Mouse (Mus musculus) right cerebral cortex, postnatal 10 days (tissue): ENCODE results near the gene Pitpnm1.
"Not testable (repeated sequence)": the region's sequence is repeated elsewhere in the genome, so short reads cannot be mapped to it uniquely, and the experiment has no call there.

ENCODE experiments used
- DNase-seq, 2 experiments: peaks; one replicate each; pipeline ENCODE4 v3.0.0; 2021; ENCODE audit warnings: low spot score in 2 of 2

Pitpnm1 gene

DNA sequence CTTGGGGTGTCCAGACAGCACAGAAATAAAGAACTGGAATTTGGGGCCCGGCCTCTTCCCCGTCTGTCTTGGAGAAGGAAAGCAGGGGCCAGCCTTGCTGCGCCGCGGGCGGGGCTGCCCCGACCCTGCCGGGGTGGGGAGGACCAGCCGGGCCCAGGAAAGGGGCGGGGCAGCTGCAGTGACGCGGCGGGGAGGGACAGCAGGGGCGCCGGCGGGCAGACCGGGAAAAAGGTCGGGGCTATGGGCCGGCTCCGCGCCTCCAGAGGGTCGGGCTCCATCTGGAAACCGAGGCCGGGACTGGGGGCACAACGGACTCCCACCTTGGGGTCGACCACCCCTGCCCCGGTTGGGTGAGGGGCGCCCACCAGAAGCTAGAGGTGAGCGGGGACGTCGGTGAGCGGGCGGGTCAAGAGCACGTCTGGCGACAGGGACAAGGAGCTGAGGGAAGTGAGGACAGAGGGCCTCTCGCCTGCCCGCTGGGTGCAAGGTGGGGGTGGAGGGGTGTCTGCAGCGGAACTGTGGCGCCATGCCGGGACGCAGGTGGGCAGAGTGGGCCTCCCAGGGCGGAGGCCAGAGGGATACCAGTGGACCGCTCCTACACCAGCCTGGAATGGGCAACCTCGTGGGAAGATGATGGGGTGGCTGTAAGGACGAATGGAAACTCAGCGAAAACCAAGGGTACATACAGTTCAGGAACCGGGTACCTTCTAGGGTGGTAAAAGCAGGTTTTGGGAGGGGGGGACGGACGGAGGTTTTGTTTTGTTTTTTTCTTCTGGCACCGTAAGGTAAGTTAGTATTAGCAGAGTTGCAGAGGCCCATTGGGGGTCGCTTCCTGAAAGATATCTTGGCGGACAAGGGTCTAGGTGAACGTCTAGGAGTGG, at the start of gene Pitpnm1:
TSS of gene Pitpnm1 (plus strand) at position 162 of the 881 bp plus-strand sequence.
- DNase-seq, result peak; percentile 59 to 70

DNA sequence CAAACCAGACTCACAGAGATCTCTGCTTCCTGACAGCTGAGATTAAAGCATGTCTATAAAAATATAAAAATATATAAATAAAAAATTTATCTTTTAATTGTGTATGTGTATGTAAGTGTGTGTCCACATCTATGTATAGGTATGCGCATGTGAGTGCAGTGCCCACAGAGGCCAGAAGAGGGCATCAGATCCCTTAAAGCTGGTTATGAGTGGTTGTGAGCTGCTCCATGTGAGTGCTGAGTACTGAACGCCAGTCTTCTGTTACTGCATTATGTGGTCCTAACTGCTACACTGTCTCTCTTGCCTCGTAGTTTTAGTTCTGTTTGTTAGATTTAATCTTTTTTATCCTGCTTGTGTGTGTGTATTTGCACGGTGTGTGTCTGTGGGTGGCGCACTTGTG, 48.8 kb upstream of the Pitpnm1 start:
- no peak for DNase-seq

DNA sequence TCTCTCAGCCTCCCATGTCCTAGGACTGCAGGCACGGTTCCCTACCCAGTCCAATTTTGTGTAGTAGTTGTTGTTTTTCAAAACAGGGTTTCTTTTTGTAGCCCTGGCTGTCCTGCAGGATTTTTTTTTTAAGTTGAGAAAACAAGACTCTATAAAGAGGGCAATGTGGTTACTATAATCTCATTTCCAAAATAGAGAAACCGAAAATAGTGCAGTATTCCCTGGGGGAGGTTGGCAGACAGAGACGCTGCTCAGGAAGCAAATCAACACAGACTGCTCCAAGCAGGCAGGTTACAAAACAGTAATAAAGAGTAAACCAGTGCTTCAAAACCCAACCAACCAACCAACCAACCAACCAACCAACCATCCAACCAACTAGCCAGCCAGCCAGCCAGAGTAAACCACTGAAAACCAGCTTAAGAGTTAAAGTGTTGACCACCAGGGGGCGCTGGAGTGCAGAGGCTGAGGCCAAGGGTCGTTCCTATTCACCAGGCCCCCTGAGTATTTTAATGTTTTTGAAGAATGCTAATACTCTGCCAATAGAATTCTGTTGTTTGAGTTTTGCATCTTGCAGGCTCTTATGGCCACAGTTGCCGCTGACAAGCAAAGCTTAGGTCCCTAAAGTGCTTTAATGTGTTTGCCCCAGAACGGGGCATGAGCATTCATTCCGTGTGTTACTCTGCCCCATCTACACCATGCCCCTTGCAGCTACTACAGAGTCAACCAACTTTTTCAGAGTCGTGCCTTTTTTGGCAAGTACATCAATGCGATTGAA, 47.9 kb upstream of the Pitpnm1 start:
- DNase-seq, result peak in 1 of 2 experiments; percentile 56

DNA sequence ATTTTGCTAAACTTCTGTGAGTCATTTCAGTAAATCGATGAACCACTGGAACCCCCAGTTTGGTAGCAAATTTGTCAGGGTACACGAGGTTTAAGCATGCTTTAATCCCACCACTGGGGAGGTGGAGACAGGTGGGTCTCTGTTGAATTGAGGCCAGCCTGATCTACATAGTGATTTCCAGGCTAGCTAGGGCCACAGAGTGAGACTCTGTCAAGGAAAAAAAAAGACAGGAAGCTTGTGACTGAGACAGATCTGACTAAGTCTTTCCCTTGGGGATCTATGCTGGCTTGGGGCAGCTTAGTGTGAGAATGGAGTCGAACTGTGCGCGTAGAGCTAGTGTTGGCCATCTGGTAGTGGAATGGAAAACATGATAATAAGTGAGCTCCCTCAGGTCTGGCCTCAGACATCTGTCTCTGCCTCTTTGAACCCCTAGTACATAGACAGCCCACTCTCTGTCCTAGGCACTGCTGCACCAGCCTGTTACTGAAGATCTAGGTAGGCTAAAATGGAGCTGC, 47.2 kb upstream of the Pitpnm1 start:
- no peak for DNase-seq

DNA sequence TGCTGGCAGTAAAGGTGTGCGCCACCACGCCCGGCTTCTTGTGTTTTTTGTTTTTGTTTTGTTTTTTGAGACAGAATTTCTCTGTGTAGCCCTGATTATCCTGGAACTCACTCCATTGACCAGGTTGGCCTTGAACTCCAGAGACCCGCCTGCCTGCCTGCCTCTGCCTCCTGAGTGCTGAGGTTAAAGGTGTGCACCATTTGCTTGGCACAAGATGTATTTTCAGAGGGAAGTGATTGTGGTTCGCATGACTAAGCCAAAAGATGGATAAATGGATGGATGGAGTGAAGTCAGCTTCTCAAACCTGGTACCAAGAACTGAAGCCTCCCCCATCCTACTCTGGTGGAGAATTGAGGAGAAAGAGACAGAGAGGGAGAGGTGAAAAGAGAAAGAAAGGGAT, 45.2 kb upstream of the Pitpnm1 start:
- DNase-seq, result no peak

DNA sequence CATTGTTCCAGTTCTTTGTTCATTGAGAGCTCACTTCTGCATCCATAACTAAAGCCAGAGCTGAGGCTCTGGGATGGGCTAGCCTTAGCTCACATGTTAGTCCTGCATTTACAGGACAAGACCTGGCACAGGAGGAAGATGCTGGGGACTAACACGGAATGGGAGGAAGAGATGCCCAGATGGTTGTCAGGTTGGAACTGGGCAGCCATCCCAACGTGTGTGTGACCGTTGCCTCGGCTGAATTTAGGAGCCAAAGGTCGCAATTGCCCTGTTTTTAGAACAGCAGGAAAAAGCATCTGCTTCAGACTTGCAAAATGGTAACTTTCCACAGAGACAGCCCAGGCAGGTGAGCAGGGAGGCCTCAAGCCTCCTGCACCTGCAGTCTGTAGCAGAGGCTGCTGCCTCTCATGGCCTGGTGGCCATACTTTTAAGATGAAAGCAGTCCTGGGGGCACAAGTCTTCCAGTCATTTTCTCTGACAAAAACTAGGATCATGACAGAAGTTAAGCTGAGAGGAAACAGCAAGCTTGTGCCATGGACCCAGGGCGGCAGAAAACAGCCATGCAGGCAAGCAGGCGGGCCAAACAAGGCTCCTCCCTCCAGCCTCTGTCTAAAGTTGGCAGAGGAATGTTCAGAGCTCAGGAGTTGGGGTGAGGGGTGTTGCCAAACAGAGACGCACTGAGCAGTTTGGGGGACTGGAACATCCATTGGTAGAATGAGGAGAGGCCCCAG, 44.4 kb upstream of the Pitpnm1 start:
- DNase-seq, result no peak

DNA sequence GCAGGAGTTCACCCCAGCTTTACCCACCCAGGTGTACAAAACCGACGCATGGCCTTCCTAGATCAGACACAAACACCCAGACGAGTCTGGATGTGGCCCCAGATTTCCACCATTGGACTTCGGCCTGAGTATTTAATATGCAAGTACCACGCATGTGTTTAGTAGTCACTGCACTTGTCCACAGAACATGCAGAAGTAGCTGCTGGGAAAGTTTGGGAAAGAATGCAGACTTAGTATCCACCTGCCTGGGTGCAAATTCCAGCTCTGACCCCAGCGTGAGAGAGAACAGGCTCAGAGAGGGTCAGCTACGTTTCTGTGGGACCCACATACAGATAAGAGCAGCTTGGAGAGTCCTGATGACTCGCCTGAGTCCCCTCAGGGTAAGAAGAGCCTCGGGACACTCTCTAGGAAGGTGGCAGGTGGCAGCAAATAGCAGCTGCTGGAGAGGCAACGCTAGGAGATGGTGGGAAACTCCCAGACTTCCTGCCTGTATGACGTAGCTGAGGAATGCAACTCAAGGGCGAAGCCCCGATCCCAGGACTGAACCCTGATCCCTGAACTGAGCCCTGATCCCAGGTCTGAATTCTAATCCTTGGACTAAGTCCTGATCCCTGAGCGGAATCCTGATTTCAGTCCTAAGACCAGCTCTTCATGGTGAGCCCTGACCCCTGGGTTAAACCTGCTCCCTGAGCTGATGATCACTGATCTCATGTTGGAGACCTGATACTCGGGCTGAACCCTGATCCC, 43.7 kb upstream of the Pitpnm1 start:
- no peak for DNase-seq

DNA sequence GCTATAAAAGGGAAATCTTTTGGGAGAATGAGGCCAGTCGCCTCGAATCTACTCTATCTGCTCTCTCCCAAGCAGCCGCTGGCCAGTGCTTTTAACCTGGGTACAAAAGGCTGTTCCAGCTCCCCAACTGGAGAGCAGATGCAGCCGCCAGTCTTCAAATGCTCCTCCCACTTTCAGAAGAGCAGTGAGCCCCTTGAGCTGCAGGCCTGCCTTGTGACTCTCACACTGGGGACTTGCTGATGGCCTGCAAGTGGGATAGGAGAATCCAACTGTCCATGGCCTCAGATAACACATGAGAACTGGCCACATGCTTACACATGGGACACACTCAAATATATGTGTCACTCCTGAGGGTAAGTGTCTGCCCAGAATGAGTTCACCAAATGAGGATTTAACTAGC, 43.1 kb upstream of the Pitpnm1 start:
- DNase-seq, result no peak

DNA sequence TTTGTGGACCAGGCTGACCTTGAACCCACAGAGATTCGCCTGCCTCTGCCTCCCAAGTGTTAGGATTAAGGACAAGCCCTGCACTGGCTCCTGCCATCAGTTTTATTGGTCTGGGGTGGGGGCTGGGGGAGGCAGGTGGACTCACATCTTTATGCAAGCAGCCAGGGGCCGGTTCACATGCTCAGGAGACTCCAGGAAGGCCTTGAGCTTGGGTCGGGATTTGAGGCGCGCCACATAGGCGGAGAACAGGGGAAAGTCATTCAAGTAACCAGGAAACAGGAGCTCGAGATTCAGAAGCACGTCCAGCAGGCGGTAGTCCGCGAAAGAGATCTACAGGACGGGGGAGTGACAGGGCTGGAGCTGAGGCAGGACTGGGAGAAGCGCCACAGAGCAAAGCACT, 42.4 kb upstream of the Pitpnm1 start:
- DNase-seq, result no peak

DNA sequence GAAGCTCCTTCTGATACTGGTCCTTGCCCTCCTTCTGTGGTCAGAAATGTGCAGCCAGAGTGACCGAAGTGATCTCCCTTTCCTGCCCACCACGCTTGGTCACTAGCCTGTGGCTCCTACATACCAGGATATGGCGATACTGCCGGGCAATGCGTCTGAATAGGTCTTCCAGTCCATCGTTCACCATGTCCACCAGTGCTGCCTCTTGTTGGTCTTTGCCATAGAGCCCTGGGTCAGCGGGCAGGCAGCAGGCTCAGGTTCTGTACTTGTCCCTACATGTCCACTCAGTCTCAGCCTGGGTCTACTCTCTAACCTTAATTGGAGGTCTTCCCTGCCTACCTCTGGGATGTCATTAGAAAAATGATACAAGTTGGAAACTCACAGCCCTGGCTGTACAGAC, 41.8 kb upstream of the Pitpnm1 start:
- no peak for DNase-seq

DNA sequence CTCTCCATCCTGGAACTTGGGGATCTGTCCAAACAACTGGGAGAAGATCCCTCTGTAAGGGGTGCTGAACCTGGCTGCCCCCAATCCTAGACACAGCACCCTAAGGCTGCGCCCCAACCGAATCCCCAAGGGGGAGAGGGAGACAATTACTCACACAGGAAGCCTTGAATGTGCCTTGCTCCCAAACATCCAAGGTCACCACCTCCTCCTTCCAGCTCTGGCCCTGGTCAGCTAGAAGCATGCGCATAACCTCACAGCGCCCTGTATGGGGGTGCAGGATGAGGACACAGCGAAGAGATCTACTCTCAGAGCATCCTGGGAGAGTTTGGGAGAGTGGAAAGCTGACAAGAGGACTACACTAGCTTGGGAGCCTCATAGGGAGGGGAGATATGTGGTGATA, 41.2 kb upstream of the Pitpnm1 start:
- no peak for DNase-seq

DNA sequence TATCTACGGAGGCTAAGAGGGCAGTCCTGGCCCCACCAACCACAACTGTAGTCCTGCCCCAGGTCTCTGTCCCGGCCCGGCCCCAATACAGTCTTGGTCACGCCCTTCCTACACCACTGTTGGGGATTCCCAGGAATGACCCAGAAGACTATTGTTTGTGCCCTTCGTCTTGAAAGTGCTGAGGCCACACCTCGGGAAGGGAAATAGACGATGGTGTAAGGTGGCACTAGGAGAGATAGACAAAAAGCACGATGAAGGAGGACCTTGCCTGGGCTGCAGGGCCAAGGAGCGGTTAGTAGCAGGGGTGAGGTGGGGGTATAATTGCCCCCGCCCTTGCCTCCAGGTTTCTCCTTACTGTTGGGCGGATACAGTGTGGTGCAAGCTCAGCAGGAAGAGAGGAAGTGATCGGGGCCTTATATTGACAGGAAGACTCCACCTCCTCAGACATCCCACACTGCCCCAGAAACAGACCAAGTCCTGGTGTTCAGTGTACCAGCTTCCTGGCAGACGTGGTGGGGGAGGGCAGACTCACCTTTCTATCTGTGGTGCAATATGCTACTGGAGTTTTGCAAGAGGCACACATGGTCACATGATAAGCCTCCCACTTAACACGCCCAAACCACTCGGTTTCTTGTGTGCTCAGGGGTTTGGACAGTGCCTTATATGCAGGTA, 40.6 kb upstream of the Pitpnm1 start, which contains the start of gene Gstp3:
TSS of gene Gstp3 (minus strand) at position 501 of the 672 bp plus-strand sequence.
- DNase-seq, result no peak

DNA sequence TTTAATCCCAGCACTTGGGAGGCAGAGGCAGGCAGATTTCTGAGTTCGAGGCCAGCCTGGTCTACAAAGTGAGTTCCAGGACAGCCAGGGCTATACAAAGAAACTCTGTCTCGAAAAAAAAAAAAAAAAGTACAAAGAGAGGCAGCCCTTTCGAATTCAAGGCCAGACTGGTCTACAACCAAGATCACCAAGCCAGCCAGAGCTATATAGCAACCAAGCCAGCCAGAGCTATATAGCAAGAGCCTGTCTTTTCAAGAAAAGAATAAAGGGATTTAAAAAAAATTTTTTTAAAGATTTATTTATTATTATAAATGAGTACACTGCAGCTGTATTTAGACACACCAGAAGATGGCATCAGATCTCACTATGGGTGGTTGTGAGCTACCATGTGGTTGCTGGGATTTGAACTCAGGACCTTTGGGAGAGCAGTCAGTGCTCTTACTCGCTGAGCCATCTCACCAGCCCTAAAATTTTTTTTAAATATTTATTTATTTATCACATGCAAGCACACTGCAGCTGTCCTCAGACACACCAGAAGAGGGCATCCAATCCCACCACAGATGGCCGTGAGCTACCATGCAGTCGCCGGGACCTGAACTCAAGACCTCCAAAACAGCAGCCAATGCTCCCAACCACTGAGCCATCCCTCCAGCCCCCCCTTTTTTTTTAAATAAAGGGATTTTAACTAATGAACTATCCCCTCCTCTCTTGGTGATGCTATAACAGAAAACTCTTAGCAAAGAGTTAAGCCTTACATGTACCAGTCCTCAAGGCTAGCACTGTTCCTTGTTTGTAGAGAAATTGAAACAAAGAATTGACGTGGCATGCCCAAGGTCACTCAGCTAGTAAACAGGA, 39.5 kb upstream of the Pitpnm1 start:
- DNase-seq, result not testable (repeated sequence)

DNA sequence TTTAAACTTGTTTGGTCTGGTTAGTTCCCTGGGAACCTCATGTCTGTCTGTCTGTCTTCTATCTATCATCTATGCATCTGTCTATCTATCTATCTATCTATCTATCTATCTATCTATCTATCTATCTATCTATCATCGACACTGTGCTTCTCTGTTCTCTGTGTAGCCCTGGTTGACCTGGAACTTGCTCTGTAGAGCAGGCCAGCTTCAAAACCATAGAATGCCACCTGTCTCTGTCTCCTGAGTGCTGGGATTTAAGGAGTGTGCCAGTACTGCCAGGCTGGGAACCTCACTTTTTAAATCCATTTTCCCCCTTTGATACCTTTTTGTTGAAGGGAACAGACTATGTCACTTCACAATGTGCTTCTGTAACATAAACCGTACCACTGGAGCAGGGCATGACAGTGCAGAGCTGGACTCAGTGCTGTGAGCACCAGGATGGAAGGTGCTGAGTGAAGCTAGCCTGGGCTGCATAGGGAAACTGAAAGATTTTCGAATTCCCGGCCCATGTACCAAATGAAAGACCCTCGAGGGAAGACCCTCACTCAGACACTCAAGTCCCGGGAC, 38.8 kb upstream of the Pitpnm1 start:
- DNase-seq, result no peak

DNA sequence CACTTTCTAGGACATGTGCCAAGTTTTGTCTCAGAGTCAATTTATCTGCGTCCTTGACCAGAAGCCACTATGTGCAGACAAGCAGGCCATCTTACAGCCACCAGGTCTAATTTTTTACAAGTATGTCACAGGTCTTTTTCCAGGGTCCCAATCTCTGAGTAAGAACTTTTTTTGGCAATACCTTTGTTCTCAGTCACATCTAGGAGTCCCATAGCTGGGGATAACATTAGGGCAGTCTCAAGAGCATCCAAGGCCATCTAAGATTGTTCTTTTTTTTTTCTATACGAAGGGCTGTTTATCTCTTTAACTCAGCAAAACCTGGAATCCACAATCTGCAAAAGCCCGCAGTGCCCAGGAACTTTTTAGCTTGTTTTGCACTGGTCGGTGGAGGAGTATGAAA, 36.4 kb upstream of the Pitpnm1 start:
- not testable (repeated sequence) for DNase-seq

DNA sequence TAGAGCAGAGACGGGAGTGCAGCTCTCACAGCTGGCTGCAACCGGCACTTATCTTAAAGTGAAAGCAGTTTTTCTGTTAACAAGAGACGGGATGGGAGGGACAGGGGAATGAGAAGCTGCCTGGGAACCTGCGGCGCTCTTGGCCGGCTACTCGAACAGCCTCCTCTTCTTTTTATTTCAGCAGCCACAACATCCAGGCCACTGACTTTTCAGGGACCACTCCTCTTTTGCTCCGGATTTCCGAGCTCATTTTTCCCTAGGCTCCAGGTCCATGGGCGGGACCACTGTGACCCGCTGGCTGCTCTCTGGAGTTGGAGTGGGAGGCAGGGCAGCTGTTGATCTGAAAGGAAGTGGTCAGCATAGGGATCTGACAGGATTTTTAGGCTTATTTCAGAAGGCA, 35.3 kb upstream of the Pitpnm1 start:
- DNase-seq, result not testable (repeated sequence)

DNA sequence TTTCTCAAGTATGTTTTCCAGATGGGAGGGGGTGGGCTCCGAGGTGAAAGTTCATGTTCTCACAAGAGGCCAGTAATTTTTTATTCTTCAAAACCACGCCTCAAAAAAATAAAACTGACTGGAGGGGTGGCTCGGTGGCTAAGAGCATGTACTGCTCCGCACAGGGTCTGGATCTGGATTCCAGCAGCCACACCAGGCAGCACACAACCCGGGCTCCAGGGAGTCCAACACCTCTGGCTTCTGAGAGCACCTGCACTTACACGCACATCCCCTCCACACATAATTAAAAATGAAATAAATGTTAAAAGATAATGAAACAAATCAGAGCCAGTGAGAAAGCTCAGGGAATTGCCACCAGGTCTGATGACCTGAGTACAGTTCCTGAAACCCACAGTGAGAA, 33.5 kb upstream of the Pitpnm1 start:
- DNase-seq, result no peak

DNA sequence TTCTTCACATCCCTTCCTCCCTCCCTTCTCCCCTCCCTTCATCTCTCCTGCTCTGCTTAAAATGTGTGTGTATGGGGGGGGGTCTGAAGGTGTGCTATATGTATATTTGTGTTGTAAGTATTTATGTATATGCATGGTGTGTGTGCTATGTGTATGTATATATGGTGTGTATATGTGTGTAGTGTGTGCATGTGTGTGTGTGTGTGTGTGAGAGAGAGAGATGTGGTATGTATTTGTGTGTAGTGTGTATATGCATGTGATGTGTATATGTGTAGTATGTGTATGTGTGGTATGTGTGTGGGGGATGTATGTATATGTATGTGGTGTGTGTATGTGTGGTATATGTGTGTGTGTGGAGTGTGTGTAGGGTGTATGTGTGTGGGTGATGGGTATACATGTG, 32.9 kb upstream of the Pitpnm1 start:
- DNase-seq, result no peak

DNA sequence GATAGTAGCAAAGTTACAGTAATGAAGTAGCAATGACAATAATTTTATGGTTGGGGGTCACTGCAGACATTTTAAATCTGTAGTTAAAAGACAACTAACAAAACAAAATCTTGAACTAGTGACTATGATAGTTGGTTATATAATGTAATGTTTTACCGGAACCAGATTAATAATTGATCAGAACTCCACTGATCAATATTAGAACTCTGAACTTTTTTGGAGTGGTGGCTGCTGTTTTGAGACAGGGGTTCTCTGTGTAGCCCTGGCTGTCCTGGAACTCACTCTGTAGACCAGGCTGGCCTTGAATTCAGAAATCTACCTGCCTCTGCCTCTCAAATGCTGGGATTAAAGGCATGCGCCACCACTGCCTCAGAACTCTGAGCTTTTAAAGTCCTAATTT, 31.6 kb upstream of the Pitpnm1 start:
- DNase-seq, result not testable (repeated sequence)
